Mouse (Mus musculus): ENCODE data around the gene Hdac7.

- TF ChIP-seq CTCF (IDR thresholded peaks at IDR 0.05; ENCODE audit: insufficient read depth, low read depth, low read length) (no peak), POLR2A (IDR thresholded peaks at IDR 0.05; ENCODE audit: insufficient read depth, low read depth, low read length) (no peak)
Measured at GRCm38 (mm10) chr15:97801811-97802210, 42.5 kb downstream of the Hdac7 start.

All from olfactory bulb, adult 2 months (tissue).